Mouse (Mus musculus): ENCODE measurements at regions not wholly inside any gene's neighbourhood (a gene's known extent, or its start where the extent isn't known, plus 50 kb on each side); places are given as distances from the start of the nearest gene placed in this dataset.

GRCm38 (mm10) chr5:133806891-133807290, 292.6 kb upstream of the Castor2 start:
- no peak for DNase-seq

GRCm38 (mm10) chr5:133802001-133802400, 297.5 kb upstream of the Castor2 start:
- no peak for DNase-seq

GRCm38 (mm10) chr5:133795638-133796037, 303.9 kb upstream of the Castor2 start:
- DNase-seq, result peak; percentile 51

GRCm38 (mm10) chr5:133790726-133791125, 308.8 kb upstream of the Castor2 start:
- DNase-seq, result no peak

- no peak for DNase-seq
Observed at GRCm38 (mm10) chr5:133788006-133788405, 311.5 kb upstream of the Castor2 start.

GRCm38 (mm10) chr5:133787491-133787890, 312.0 kb upstream of the Castor2 start:
- no peak for DNase-seq

GRCm38 (mm10) chr5:133776591-133776990, 322.9 kb upstream of the Castor2 start:
- no peak for DNase-seq

GRCm38 (mm10) chr5:133774116-133774515, 325.4 kb upstream of the Castor2 start:
- no peak for DNase-seq

- no peak for DNase-seq
Observed at GRCm38 (mm10) chr5:133768856-133769255, 330.7 kb upstream of the Castor2 start.

- DNase-seq, result no peak
Observed at GRCm38 (mm10) chr5:133757817-133758216, 341.7 kb upstream of the Castor2 start.

GRCm38 (mm10) chr5:133754180-133754579, 345.3 kb upstream of the Castor2 start:
- peak; percentile 8 for DNase-seq

GRCm38 (mm10) chr5:133753461-133754160, 345.9 kb upstream of the Castor2 start:
- DNase-seq, result peak; percentile 4

- no peak for DNase-seq
Observed at GRCm38 (mm10) chr5:133746960-133747359, 352.6 kb upstream of the Castor2 start.

- no peak for DNase-seq
Observed at GRCm38 (mm10) chr5:133746411-133746810, 353.1 kb upstream of the Castor2 start.

- no peak for DNase-seq
Observed at GRCm38 (mm10) chr5:133744136-133744535, 355.4 kb upstream of the Castor2 start.

- no peak for DNase-seq
Observed at GRCm38 (mm10) chr5:133743606-133744005, 355.9 kb upstream of the Castor2 start.

- DNase-seq, result no peak
Observed at GRCm38 (mm10) chr5:133731871-133732270, 367.6 kb upstream of the Castor2 start.

GRCm38 (mm10) chr5:133718187-133719078, 381.1 kb upstream of the Castor2 start:
- DNase-seq, result peak; percentile 21

- DNase-seq, result no peak
Observed at GRCm38 (mm10) chr5:133715830-133716229, 383.7 kb upstream of the Castor2 start.

GRCm38 (mm10) chr5:133712652-133713051, 386.9 kb upstream of the Castor2 start:
- no peak for DNase-seq

- DNase-seq, result no peak
Observed at GRCm38 (mm10) chr5:133708881-133709280, 390.6 kb upstream of the Castor2 start.

- DNase-seq, result no peak
Observed at GRCm38 (mm10) chr5:133686206-133686605, 413.3 kb upstream of the Castor2 start.

GRCm38 (mm10) chr5:133683021-133683420, 416.5 kb upstream of the Castor2 start:
- DNase-seq, result peak; percentile 60
